Mouse (Mus musculus) forebrain, embryonic 16.5 days (tissue): ENCODE results near the gene Trib2. TPM values are rescaled to one million over a fixed set of nuclear protein-coding genes. Genes with fewer than 3 reads are reported as not detected.

Experiments
- ATAC-seq: fragments of 200-750 bp; cut with Nextera tagmentation; 2 replicates; pipeline ENCODE4 v1.8.0; 2017; ENCODE audit warnings: mild to moderate bottlenecking, moderate library complexity
- H3K27ac ChIP-seq: fragments of 300-500 bp; sonication (generic); 2 replicates; pipeline ENCODE4 v1.5.1; 2014; ENCODE audit warnings: low read length, control low read depth
- H3K27me3 ChIP-seq: fragments of 300-500 bp; sonication (generic); replicated peaks from 2 replicates; pipeline ENCODE4 v1.6.1; 2014; ENCODE audit warnings: low read length; ENCODE audit not compliant: control insufficient read depth, insufficient read depth
- H3K36me3 ChIP-seq: fragments of 300-500 bp; sonication (generic); 2 replicates; pipeline ENCODE4 v1.6.1; 2014; ENCODE audit not compliant: control insufficient read depth, insufficient read depth
- H3K4me1 ChIP-seq: fragments of 300-500 bp; sonication (generic); replicated peaks from 2 replicates; pipeline ENCODE4 v1.6.1; 2014; ENCODE audit warnings: low read length; ENCODE audit not compliant: control insufficient read depth, insufficient read depth
- H3K4me2 ChIP-seq: fragments of 300-500 bp; sonication (generic); 2 replicates; pipeline ENCODE4 v1.6.1; 2014; ENCODE audit warnings: mild to moderate bottlenecking, low read length, control low read depth
- H3K4me3 ChIP-seq: fragments of 300-500 bp; sonication (generic); replicated peaks from 2 replicates; pipeline ENCODE4 v1.5.1; 2014; ENCODE audit warnings: mild to moderate bottlenecking, low read length, control low read depth
- H3K9ac ChIP-seq: fragments of 300-500 bp; sonication (generic); replicated peaks from 2 replicates; pipeline ENCODE4 v1.6.1; 2014; ENCODE audit warnings: low read depth, low read length, control low read depth
- H3K9me3 ChIP-seq: fragments of 300-500 bp; sonication (generic); 2 replicates; pipeline ENCODE4 v1.6.1; 2016; ENCODE audit warnings: low read length; ENCODE audit not compliant: control insufficient read depth
- WGBS: fragments of 180-500 bp; shearing (Covaris S2); extraction: QIAGEN DNeasy Blood & Tissue Kit; methylation state at CpG from one replicate; pipeline ENCODE4 v1.1.7; 2014; 5-methylcytosine and 5-hydroxymethylcytosine counted together
- polyA plus RNA-seq: library from polyadenylated mRNA; unstranded; fragments of >200 nt; fragmentation: Nextera tagmentation; extraction: Ambion mirVana; gene quantifications from 2 replicates; pipeline ENCODE4 v1.2.1, GENCODE M21; 2015

Trib2 gene
- polyA plus RNA-seq, 1 experiment from 2014 or later: 112 TPM

DNA sequence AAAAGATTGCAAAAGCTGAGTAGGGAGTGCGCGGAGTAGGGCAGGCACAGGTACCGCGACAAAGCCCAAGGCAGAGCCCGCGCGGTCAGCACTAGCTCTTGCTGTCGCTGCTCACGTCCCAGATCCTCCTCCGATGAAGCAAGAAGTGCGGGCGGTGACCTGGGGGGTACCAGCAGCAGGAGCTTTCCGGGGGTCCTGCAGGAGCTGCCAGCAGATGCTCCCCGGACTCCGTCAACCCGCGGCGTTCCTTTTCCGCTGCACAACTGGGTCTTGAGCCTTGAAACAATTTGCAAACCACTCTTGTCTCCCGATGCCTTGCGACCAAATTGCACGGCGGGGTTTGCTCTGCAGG, 492 bp downstream of the Trib2 start:
- Histone ChIP-seq H3K27ac (peak overlapping the region; percentile 96), H3K9ac (peak overlapping the region; percentile 96), H3K27me3 (no peaks in the 10 kb centered on the region), H3K4me1 (peaks cover 12% of the 10 kb centered on the region), H3K9me3 (no peaks in the 10 kb centered on the region), H3K4me2 (peak overlapping the region; percentile 71), H3K36me3 (no peaks in the 10 kb centered on the region), H3K4me3 (peak overlapping the region; percentile 85)
- WGBS: 0% methylated on average over 23 of the region's 23 CpGs
- ATAC-seq: peak; percentile 19

DNA sequence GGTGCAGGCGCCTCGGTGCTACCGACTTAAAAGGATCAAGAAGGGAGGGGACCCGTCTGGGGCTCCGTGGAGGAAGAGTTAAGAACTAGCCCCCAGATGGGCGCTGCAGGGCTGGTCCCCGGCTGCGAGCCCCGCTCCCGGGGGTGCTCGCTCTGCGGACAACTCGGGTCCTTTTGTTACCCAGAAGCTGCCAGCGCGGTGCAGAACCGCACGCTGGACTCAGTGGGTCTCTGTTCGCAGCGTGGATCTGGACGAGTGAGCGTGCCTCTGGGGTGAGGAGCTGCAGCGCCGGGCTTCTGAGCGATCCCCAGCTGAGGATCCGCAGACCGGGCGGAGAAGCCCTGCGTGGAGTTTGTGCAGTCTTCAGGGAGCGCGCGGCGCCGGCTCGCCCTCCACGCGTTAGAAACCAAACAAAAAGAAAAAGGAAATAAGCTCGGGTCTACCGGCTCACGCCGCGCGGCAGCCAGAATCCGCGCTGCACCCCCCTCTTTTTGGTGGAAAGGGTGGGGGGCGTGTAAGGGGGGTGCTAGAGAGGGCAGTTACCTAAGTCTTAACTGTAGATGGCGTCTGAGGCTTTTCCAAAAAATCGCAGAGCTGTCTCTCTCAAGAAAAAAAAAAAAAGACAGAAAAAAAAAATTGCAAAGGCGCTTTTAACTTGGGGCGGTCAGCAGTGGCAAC, 1.0 kb downstream of the Trib2 start:
- H3K9ac ChIP-seq: peak overlapping the region; percentile 96
- H3K27ac ChIP-seq: peak overlapping the region; percentile 96
- H3K4me2 ChIP-seq: peak overlapping the region; percentile 71
- H3K4me3 ChIP-seq: peak overlapping the region; percentile 85
- no peaks in the 10 kb centered on the region for H3K9me3 ChIP-seq
- H3K27me3 ChIP-seq: no peaks in the 10 kb centered on the region
- H3K36me3 ChIP-seq: no peaks in the 10 kb centered on the region
- ATAC-seq: peak; percentile 52
- H3K4me1 ChIP-seq: peaks cover 18% of the 10 kb centered on the region
- WGBS: under 1% methylated on average over 48 of the region's 49 CpGs

DNA sequence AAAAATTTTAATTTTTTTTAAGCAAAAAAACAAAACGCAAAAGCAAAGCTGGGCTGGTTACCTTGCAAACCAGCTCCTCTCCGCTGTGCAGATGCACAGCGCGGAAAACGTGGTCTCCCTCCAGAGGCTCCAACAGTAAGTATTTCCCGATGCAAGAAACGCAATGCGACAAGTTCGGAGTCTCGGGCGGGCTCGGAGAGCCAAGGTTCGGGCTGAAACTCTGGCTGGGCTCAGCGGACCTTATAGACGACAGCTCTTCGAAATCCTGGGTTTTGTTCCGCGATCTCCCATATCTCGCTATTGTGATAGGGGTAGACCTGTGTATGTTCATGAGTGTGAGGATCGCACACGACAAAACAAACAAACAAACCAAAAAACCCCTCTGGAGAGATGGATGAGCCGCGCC, 1.5 kb downstream of the Trib2 start:
- peaks cover 21% of the 10 kb centered on the region for H3K4me1 ChIP-seq
- peak overlapping the region; percentile 85 for H3K4me3 ChIP-seq
- H3K27ac ChIP-seq: peak overlapping the region; percentile 96
- H3K9me3 ChIP-seq: no peaks in the 10 kb centered on the region
- no peaks in the 10 kb centered on the region for H3K36me3 ChIP-seq
- peak overlapping the region; percentile 96 for H3K9ac ChIP-seq
- peak overlapping the region; percentile 71 for H3K4me2 ChIP-seq
- ATAC-seq: peak; percentile 5; the same call in 1 of the 2 replicates
- under 1% methylated on average over 23 of the region's 23 CpGs for WGBS
- H3K27me3 ChIP-seq: no peaks in the 10 kb centered on the region

DNA sequence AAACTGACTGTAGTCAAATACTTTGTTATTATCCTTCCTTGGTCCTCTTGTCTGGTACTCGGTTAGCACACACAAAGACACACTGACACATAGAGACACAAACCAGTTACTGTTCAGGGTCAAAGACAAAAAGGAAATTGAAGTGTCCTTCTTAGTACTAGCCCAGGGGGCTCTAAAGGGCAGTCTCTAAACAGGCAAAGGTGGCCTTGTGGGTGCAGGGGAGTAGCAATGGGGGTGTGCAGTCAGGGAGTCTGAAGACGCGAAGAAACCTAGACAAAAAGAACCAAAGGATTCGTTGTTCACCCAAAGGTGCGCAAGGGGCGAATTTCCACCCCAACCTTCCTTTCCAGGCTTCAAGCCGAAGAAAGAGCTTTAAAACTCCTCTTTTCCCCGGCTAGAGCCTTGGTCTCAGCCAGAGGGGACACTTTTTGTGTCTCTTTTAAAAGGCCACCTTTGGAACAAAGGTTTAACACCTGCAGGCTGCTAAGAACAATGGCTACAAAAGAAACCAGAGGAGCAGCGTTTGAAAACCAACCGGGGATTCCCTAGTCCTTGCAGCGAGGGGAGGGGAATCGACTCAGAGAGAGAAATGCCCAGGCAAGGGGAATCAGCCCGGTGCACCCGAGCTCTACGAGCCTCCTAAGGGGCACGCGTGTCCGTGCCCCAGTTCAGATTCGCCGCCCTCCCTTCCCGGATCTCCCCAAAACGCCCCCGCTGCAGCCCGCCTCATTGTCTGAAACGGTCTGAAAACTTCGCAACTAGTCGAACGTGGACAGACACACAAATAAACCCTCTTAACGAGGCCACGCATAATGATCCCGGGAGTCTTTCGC, 2.3 kb downstream of the Trib2 start:
- Histone ChIP-seq H3K9ac (peak overlapping the region; percentile 96), H3K27ac (peak overlapping the region; percentile 96), H3K27me3 (no peaks in the 10 kb centered on the region), H3K4me1 (peaks cover 28% of the 10 kb centered on the region), H3K4me3 (peak overlapping the region; percentile 85), H3K36me3 (no peaks in the 10 kb centered on the region), H3K4me2 (peak overlapping the region; percentile 71), H3K9me3 (no peaks in the 10 kb centered on the region)
- no peak for ATAC-seq
- WGBS: under 1% methylated on average over 32 of the region's 32 CpGs

DNA sequence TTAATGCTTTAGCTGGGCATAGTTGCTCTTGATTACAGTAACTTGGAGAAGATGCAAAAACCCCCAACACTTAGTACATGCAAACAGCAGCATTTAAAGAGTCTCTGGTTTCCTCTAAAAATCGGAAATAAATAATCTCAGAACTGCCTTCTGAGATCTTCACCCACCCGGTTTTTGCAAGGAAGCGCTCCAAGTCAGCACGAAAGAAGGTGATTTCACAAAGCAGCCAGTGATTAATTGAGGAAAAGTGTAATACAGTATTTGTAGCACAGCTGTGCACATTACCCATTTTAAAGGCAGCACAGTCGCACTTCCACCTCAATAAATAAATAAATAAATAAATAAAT, 2.9 kb downstream of the Trib2 start:
- H3K27ac ChIP-seq: peak overlapping the region; percentile 96
- no peak for ATAC-seq
- no peaks in the 10 kb centered on the region for H3K27me3 ChIP-seq
- peak overlapping the region; percentile 96 for H3K9ac ChIP-seq
- 4% methylated on average over 5 of the region's 5 CpGs for WGBS
- H3K36me3 ChIP-seq: no peaks in the 10 kb centered on the region
- no peaks in the 10 kb centered on the region for H3K9me3 ChIP-seq
- peaks cover 29% of the 10 kb centered on the region for H3K4me1 ChIP-seq
- peak overlapping the region; percentile 71 for H3K4me2 ChIP-seq
- peak overlapping the region; percentile 85 for H3K4me3 ChIP-seq

DNA sequence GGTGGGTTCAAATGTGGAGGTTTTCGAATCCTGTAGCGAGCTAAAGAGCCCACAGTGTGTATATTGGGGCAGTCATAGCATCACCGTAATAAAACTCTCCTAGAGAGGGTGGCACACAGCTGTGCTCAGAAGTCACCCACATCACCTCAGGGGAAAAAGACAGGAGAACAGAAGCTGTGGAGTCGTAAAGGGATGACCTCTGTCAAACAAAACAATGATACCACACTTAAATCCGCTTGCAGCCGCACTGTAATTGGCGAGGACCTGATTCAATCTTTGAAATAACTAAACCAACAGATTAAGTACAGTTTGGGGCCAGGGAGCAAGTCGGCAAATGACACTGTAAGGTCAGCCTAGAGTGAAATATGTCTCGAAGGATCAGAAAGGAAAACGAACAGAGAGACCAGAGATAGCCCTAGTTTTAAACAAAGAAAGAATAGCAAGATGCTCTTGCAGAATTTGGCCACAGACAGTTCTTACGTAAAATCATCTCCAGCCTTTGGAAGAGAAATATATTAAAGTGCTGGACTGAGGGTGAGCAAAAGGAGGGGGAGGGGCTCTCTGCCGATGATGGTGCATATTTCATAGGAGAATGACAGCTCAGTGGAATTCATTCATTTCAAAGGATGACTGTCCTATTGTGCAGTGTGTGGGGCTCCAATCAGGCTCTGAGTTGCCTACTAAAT, 3.4 kb downstream of the Trib2 start:
- Histone ChIP-seq H3K4me1 (peaks cover 29% of the 10 kb centered on the region), H3K9ac (peak overlapping the region; percentile 96), H3K4me2 (peak overlapping the region; percentile 71), H3K36me3 (peaks cover 2% of the 10 kb centered on the region; the same call in 1 of the 2 replicates), H3K9me3 (no peaks in the 10 kb centered on the region), H3K27me3 (no peaks in the 10 kb centered on the region), H3K27ac (peak overlapping the region; percentile 96), H3K4me3 (peak overlapping the region; percentile 85)
- WGBS: 5% methylated on average over 12 of the region's 12 CpGs
- 0 out of 2 replicates have a peak, but pooled peaks have one; percentile 4 for ATAC-seq

DNA sequence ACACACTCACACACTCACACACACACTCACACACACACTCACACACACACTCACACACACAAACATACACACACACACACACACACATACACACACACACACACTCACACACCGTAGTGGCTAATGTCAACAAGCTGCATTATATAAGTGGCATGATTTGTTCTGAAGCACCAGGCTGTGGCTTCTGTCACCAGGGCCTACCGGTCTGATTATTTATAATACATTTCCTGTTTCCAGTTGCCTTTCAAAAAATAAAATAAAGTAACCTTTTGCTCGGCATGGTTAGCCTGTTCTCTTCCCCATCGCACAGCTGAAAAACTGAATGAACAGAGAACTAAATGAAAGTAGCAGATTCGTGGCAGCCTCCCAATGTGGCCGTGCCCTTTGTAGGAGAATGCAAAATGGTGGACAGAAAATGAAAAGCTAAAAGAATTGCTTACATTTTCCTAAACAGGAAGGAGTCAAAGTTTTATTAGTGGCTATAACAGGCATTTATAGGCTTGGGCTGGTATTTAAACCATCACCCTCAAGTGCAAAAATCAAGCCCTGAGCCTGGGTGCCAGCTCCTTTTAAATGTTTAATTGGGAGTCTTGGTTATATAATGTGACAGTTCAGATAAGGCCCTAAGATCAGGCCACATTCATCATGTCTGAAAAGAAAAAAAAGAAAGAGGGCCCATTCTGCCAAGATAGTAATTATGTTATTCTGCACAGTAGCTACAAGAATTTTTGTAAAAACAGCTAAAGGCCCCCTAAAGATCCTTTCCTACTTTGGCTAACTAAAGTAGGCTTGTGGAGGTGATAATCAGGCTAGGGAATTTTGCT, 4.4 kb downstream of the Trib2 start:
- peak overlapping the region; percentile 8; the same call in 1 of the 2 replicates for H3K27ac ChIP-seq
- H3K27me3 ChIP-seq: no peaks in the 10 kb centered on the region
- H3K4me1 ChIP-seq: peaks cover 31% of the 10 kb centered on the region
- H3K36me3 ChIP-seq: peaks cover 7% of the 10 kb centered on the region
- 8% methylated on average over 6 of the region's 6 CpGs for WGBS
- peak overlapping the region; percentile 85 for H3K4me3 ChIP-seq
- ATAC-seq: no peak
- peak overlapping the region; percentile 71 for H3K4me2 ChIP-seq
- no peaks in the 10 kb centered on the region for H3K9me3 ChIP-seq
- peak overlapping the region; percentile 24; the same call in 1 of the 2 replicates for H3K9ac ChIP-seq

DNA sequence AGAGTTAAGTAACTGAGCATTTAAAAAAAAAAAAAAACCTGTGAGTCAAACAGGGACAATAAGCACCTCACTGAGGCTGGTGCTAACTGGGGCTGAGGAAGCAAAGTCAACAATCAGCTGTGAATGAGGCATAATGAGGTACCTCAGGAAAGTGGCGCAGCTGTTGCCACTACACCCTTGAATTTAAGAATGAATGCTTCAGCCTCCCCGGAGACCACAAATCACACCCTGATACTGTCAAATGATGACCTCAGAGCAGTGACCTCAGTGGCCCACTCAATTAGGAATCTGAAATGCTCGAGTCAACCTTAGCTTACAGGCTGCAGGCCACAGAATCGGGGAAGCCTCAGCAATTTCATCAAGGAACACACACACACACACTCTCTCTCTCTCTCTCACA, 5.0 kb downstream of the Trib2 start:
- Histone ChIP-seq H3K9me3 (no peaks in the 10 kb centered on the region), H3K9ac (peak overlapping the region; percentile 46; the same call in 1 of the 2 replicates), H3K27ac (peak overlapping the region; percentile 35; the same call in 1 of the 2 replicates), H3K4me1 (peaks cover 28% of the 10 kb centered on the region), H3K27me3 (no peaks in the 10 kb centered on the region), H3K36me3 (peaks cover 13% of the 10 kb centered on the region), H3K4me3 (peak overlapping the region; percentile 85), H3K4me2 (peak overlapping the region; percentile 71)
- 4% methylated on average over 4 of the region's 4 CpGs for WGBS
- no peak for ATAC-seq
